Mouse (Mus musculus): ENCODE measurements around the gene March1. TPM values are rescaled to one million over a fixed set of nuclear protein-coding genes. Genes with fewer than 3 reads are reported as not detected.

The March1 gene
- total and polyA plus RNA-seq, 2 experiments, result 0.44 to 4.4 TPM

GRCm38 (mm10) chr8:66445351-66445750, 827.7 kb downstream of the March1 start:
- Histone ChIP-seq H3K4me3 (ENCODE audit: insufficient read depth, low read depth, low read length) (no peak overlapping the region), H3K79me2 (ENCODE audit: control insufficient read depth, insufficient read depth, low read length) (no peaks in the 10 kb centered on the region), H3K36me3 (ENCODE audit: control insufficient read depth, insufficient read depth, low read length) (no peaks in the 10 kb centered on the region), H3K27me3 (ENCODE audit: control insufficient read depth, insufficient read depth, low read length) (no peaks in the 10 kb centered on the region), H3K9ac (ENCODE audit: low read depth, low read length) (no peak overlapping the region), H3K27ac (replicated peaks; ENCODE audit: insufficient read depth, low read depth, low read length) (no peak overlapping the region), H3K4me1 (ENCODE audit: control insufficient read depth, insufficient read depth, low read length) (no peaks in the 10 kb centered on the region)
- WGBS, result 71% methylated on average over 3 of the region's 3 CpGs
- DNase-seq (ENCODE audit: extremely low read depth, low read depth, low spot score), result no peak
- TF ChIP-seq POLR2A (IDR thresholded peaks at IDR 0.05; ENCODE audit: extremely low read depth, insufficient read depth, low read length), result no peak

- no peaks in the 10 kb centered on the region for H3K79me2 ChIP-seq (ENCODE audit: control insufficient read depth, insufficient read depth, low read length)
- H3K27ac ChIP-seq (replicated peaks; ENCODE audit: insufficient read depth, low read depth, low read length), result no peak overlapping the region
- H3K4me1 ChIP-seq (ENCODE audit: control insufficient read depth, insufficient read depth, low read length), result no peaks in the 10 kb centered on the region
- WGBS, result 13% methylated on average over 5 of the region's 5 CpGs
- H3K4me3 ChIP-seq (ENCODE audit: insufficient read depth, low read depth, low read length), result no peak overlapping the region
- DNase-seq (ENCODE audit: extremely low read depth, low read depth, low spot score), result peak; percentile 19
- no peak for TF ChIP-seq POLR2A (IDR thresholded peaks at IDR 0.05; ENCODE audit: extremely low read depth, insufficient read depth, low read length)
- peak; percentile 44 for TF ChIP-seq CTCF (IDR thresholded peaks at IDR 0.05; ENCODE audit: low read depth, low read length)
- H3K9ac ChIP-seq (ENCODE audit: low read depth, low read length), result no peak overlapping the region
- no peaks in the 10 kb centered on the region for H3K27me3 ChIP-seq (ENCODE audit: control insufficient read depth, insufficient read depth, low read length)
- no peaks in the 10 kb centered on the region for H3K36me3 ChIP-seq (ENCODE audit: control insufficient read depth, insufficient read depth, low read length)
These were observed 833.0 kb downstream of the March1 start for GRCm38 (mm10) chr8:66450691-66451090.

GRCm38 (mm10) chr8:66457057-66457456, 839.4 kb downstream of the March1 start:
- no peaks in the 10 kb centered on the region for H3K36me3 ChIP-seq (ENCODE audit: control insufficient read depth, insufficient read depth, low read length)
- no peak for DNase-seq (ENCODE audit: extremely low read depth, low read depth, low spot score)
- H3K4me3 ChIP-seq (ENCODE audit: insufficient read depth, low read depth, low read length), result no peak overlapping the region
- H3K9ac ChIP-seq (ENCODE audit: low read depth, low read length), result no peak overlapping the region
- no peaks in the 10 kb centered on the region for H3K4me1 ChIP-seq (ENCODE audit: control insufficient read depth, insufficient read depth, low read length)
- no peak overlapping the region for H3K27ac ChIP-seq (replicated peaks; ENCODE audit: insufficient read depth, low read depth, low read length)
- no peaks in the 10 kb centered on the region for H3K79me2 ChIP-seq (ENCODE audit: control insufficient read depth, insufficient read depth, low read length)
- no peaks in the 10 kb centered on the region for H3K27me3 ChIP-seq (ENCODE audit: control insufficient read depth, insufficient read depth, low read length)
- TF ChIP-seq CTCF (IDR thresholded peaks at IDR 0.05; ENCODE audit: low read depth, low read length) (peak; percentile 17; the same call in 1 of the 2 replicates), POLR2A (IDR thresholded peaks at IDR 0.05; ENCODE audit: extremely low read depth, insufficient read depth, low read length) (no peak)

- TF ChIP-seq POLR2A (IDR thresholded peaks at IDR 0.05; ENCODE audit: extremely low read depth, insufficient read depth, low read length), result no peak
- no peak for TF ChIP-seq CTCF (IDR thresholded peaks at IDR 0.05; ENCODE audit: low read depth, low read length)
- no peak overlapping the region for H3K27ac ChIP-seq (replicated peaks; ENCODE audit: insufficient read depth, low read depth, low read length)
- no peak overlapping the region for H3K4me3 ChIP-seq (ENCODE audit: insufficient read depth, low read depth, low read length)
- no peaks in the 10 kb centered on the region for H3K27me3 ChIP-seq (ENCODE audit: control insufficient read depth, insufficient read depth, low read length)
- no peaks in the 10 kb centered on the region for H3K79me2 ChIP-seq (ENCODE audit: control insufficient read depth, insufficient read depth, low read length)
- no peaks in the 10 kb centered on the region for H3K36me3 ChIP-seq (ENCODE audit: control insufficient read depth, insufficient read depth, low read length)
- no peak overlapping the region for H3K9ac ChIP-seq (ENCODE audit: low read depth, low read length)
- DNase-seq (ENCODE audit: extremely low read depth, low read depth, low spot score), result no peak
- H3K4me1 ChIP-seq (ENCODE audit: control insufficient read depth, insufficient read depth, low read length), result no peaks in the 10 kb centered on the region
- 60% methylated on average over 3 of the region's 3 CpGs for WGBS
These were observed 852.1 kb downstream of the March1 start for GRCm38 (mm10) chr8:66469821-66470220.

- H3K27me3 ChIP-seq (ENCODE audit: control insufficient read depth, insufficient read depth, low read length), result no peaks in the 10 kb centered on the region
- no peak overlapping the region for H3K9ac ChIP-seq (ENCODE audit: low read depth, low read length)
- 95% methylated on average over 3 of the region's 3 CpGs for whole genome bisulfite sequencing
- no peaks in the 10 kb centered on the region for H3K79me2 ChIP-seq (ENCODE audit: control insufficient read depth, insufficient read depth, low read length)
- TF ChIP-seq CTCF (IDR thresholded peaks at IDR 0.05; ENCODE audit: low read depth, low read length) (no peak), POLR2A (IDR thresholded peaks at IDR 0.05; ENCODE audit: extremely low read depth, insufficient read depth, low read length) (no peak)
- no peak overlapping the region for H3K27ac ChIP-seq (replicated peaks; ENCODE audit: insufficient read depth, low read depth, low read length)
- H3K36me3 ChIP-seq (ENCODE audit: control insufficient read depth, insufficient read depth, low read length), result peaks cover 44% of the 10 kb centered on the region
- no peak for DNase-seq (ENCODE audit: extremely low read depth, low read depth, low spot score)
- no peaks in the 10 kb centered on the region for H3K4me1 ChIP-seq (ENCODE audit: control insufficient read depth, insufficient read depth, low read length)
- no peak overlapping the region for H3K4me3 ChIP-seq (ENCODE audit: insufficient read depth, low read depth, low read length)
These were observed 859.2 kb downstream of the March1 start for GRCm38 (mm10) chr8:66476880-66477279.

DNA sequence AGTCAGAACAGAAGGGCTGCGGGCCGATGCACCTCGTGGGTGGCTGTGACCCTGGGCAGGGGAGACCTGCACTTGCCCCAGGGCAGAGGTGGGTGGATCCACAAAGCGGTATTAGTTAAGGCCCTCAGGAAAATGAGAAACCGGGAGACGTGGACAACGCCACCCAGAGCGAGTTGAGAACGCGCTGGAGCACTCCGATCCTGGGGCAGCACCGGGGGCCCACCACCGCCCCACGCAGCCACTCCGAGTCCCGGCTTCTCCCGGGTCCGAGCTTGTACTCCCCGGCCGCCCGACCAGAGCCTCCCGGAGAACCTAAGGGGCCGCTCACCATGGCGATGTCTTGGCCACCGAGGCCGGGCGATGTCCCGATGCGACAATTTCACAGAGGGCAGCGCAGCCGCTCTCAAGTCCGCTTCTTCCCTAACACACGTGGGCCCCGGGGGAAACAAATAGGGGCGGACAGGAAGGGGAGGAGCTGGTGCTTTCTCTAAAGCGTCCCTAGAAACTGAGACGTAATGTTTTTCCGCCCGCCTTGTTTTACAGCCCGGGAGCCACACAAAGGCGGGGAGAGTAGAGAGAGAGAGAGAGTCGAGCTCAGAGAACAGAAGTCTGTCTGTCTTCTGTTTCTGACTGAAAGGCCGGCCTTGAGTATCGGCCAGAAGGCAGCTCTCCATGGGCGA, 868.5 kb downstream of the March1 start, which contains the start of gene Tma16:
TSS of gene Tma16 (minus strand) at position 447 of the 680 bp plus-strand sequence.
- DNase-seq (ENCODE audit: extremely low read depth, low read depth, low spot score), result peak; percentile 81
- Histone ChIP-seq H3K27ac (replicated peaks; ENCODE audit: insufficient read depth, low read depth, low read length) (no peak within 1 kb of the TSS), H3K9ac (ENCODE audit: low read depth, low read length) (peak within 1 kb of the TSS; percentile 95), H3K4me1 (ENCODE audit: control insufficient read depth, insufficient read depth, low read length) (no peaks in the 10 kb centered on the region), H3K36me3 (ENCODE audit: control insufficient read depth, insufficient read depth, low read length) (peaks cover 8% of the 10 kb centered on the region; the same call in 1 of the 2 replicates), H3K79me2 (ENCODE audit: control insufficient read depth, insufficient read depth, low read length) (no peaks in the 10 kb centered on the region), H3K27me3 (ENCODE audit: control insufficient read depth, insufficient read depth, low read length) (no peaks in the 10 kb centered on the region), H3K4me3 (ENCODE audit: insufficient read depth, low read depth, low read length) (peak within 1 kb of the TSS; percentile 98)
- TF ChIP-seq POLR2A (IDR thresholded peaks at IDR 0.05; ENCODE audit: extremely low read depth, insufficient read depth, low read length) (peak; percentile 35; the same call in 1 of the 2 replicates), CTCF (IDR thresholded peaks at IDR 0.05; ENCODE audit: low read depth, low read length) (no peak)
- WGBS, result under 1% methylated on average over 45 of the region's 45 CpGs

All from liver, adult 2 months (tissue).